Mouse (Mus musculus) MN1 (cell line): ENCODE results near the gene Unc119.

Experiments used
- DNase-seq: peaks from one replicate; pipeline ENCODE4 v3.0.0-alpha.2; 2016; ENCODE audit warnings: low spot score

The Unc119 gene

GRCm38 (mm10) chr11:78371711-78372110 is 28.4 kb downstream of the Unc119 start:
- no peak for DNase-seq

- DNase-seq, result no peak
Measured at GRCm38 (mm10) chr11:78372166-78372565, 28.9 kb downstream of the Unc119 start.

- no peak for DNase-seq
Measured at GRCm38 (mm10) chr11:78372610-78373009, 29.3 kb downstream of the Unc119 start.

- no peak for DNase-seq
Measured at GRCm38 (mm10) chr11:78374147-78374546, 30.9 kb downstream of the Unc119 start.

- no peak for DNase-seq
Measured at GRCm38 (mm10) chr11:78377549-78378159, 34.4 kb downstream of the Unc119 start.

DNA sequence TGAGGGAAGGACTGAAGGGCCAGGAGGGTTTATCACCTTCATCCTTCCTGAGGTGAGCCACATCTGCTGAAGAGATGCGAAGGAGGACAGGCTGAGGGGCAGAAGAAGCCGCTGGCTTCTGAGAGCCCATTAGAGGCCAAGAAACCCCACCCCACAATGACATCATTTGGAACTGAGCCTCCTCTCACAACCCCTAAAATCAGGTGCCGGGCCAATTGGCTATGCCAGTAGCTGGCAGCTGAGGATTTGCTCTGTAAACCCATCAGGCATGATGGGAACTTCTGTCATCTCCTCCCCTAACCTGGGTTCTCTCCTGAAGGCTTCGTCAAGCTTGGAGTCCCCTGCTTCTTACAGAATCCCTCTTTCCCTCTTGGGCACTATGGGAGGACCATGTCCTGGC is 37.1 kb downstream of the Unc119 start:
- DNase-seq, result no peak

GRCm38 (mm10) chr11:78380996-78381395 is 37.7 kb downstream of the Unc119 start:
- DNase-seq, result no peak

- DNase-seq, result no peak
Measured at GRCm38 (mm10) chr11:78382286-78382685, 39.0 kb downstream of the Unc119 start.

DNA sequence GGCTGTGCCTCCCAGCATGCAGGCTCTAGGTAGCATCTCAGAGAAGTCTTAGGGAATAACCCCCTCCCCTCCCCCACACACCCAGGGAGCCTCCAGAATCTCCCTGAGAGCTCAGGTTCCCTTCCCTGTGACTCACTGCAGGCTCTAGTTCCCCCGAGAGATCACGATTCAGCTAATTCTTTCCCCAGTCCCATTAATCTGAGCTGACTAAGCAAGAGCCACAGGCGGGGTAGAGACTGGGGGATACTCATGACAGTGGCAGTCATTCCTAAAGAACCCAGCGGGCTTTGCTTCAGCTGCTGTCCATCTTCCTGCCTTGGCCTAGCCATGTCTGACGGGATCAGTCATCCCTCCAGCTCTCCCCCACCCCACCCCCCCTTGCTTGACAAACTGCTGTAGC is 39.4 kb downstream of the Unc119 start:
- DNase-seq, result peak; percentile 37

- DNase-seq, result no peak
Measured at GRCm38 (mm10) chr11:78385776-78386175, 42.5 kb downstream of the Unc119 start.

- no peak for DNase-seq
Measured at GRCm38 (mm10) chr11:78386508-78387043, 43.3 kb downstream of the Unc119 start, which contains the start of gene Foxn1. Foxn1 (minus strand) TSS chr11:78386558.

DNA sequence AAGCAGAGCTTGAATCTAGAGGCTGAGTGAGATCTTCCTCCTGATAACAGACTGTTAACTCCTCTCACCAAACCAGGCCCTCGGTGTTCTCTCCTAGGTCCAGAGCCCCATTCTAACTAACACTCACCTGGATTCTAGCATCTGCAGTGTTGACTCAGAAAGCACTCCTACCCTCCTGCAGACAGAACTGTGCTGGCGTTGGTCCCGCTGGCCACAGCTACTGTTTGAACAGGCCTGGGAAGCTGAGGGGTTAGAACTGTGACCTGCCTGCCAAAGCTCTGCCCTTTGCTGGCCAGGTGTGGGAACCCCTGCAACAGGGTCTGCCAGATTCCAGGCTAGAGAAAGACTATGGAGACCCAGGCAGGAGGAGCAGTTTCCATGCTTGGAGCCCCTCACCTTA is 49.4 kb downstream of the Unc119 start:
- DNase-seq, result no peak

- DNase-seq, result no peak
Measured at GRCm38 (mm10) chr11:78396950-78397349, 53.7 kb downstream of the Unc119 start.

DNA sequence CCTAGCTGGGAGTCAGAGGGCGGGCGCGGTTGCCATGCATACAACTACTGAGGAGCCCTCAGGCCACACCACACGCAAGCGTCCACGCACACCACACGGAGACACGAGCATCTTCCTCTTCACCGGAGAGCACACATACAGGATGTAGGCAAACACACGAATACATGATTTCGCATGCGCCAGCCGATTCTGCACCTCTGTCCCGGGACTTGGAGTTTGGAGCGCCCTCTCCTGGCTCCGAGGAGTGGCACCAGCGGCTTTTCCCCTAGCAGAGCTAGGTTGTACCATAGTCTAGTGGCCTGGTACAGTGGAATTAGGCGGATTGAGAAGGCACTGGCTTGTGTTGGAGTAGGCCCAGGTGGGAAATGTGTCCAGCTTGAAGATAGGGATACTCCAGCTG is 54.1 kb downstream of the Unc119 start:
- peak; percentile 71 for DNase-seq

GRCm38 (mm10) chr11:78398212-78398611 is 54.9 kb downstream of the Unc119 start:
- DNase-seq, result no peak
